Mouse (Mus musculus) kidney, adult 2 months (tissue): ENCODE measurements around the gene Tmco4.

Experiments
- CTCF ChIP-seq: fragments of 200-500 bp; conservative IDR thresholded peaks from 2 replicates; pipeline ENCODE4 v1.5.1; 2011; ENCODE audit warnings: low read depth, mild to moderate bottlenecking, control low read depth, low read length, moderate library complexity, mixed read lengths; ENCODE audit not compliant: insufficient read depth, insufficient read length
- POLR2A ChIP-seq: fragments of 200-500 bp; IDR thresholded peaks from one replicate; pipeline ENCODE4 v1.6.1; 2011; ENCODE audit warnings: low read depth, low read length, control low read depth

DNA sequence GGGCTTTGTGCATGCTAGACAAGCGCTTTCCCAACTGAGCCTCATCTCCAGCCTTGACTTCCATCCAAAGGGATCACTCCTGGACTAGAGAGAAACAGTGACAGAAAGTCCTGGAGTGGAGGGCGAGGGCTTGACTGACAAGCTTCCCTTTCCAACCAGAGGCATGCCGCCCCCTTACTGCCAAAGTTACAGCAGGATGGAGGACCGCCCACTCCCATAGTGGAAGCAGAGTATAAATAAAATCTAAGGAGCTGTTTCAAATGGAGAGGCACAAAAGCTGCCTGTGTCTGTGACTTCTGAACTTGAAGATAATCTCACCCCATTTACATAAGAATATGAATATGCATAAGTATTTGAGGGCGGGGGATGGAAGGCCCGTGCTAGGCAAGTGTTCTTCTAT, 75.8 kb downstream of the Tmco4 start:
- TF ChIP-seq POLR2A, result no peak
- no peak for TF ChIP-seq CTCF
